Mouse (Mus musculus) olfactory bulb, adult 2 months (tissue): ENCODE results near the gene Actb.

Experiments used
- CTCF ChIP-seq: fragments of 200-500 bp; IDR thresholded peaks from 2 replicates; pipeline ENCODE4 v1.5.1; 2012; ENCODE audit warnings: low read depth, mild to moderate bottlenecking, low read length, moderate library complexity; ENCODE audit not compliant: insufficient read depth
- POLR2A ChIP-seq: fragments of 200-500 bp; IDR thresholded peaks from 2 replicates; pipeline ENCODE4 v1.6.1; 2012; ENCODE audit warnings: mild to moderate bottlenecking, low read depth, low read length, moderate library complexity; ENCODE audit not compliant: insufficient read depth

- TF ChIP-seq CTCF (no peak), POLR2A (no peak)
Measured at GRCm38 (mm10) chr5:142891396-142891795, 15.2 kb downstream of the Actb start.
